Mouse (Mus musculus): ENCODE data around the gene Acp7. TPM values are rescaled to one million over a fixed set of nuclear protein-coding genes. Genes with fewer than 3 reads are reported as not detected.

The Acp7 gene
- polyA plus RNA-seq, 1 experiment from 2014 or later = not detected

Small RNA genes within 50 kb of the gene (microRNA-seq; reads per million reads assigned to microRNA genes)
- gene Mir7049 = 0.59 reads per million

Other genes starting within 250 kb of the Acp7 start
- 52.6 and 57.7 TPM in 2 replicates for gene Med29, start 238.6 kb downstream of the Acp7 start, polyA plus RNA-seq (2015; fragmentation: Nextera tagmentation; extraction: Ambion mirVana)
- gene Paf1, start 238.4 kb downstream of the Acp7 start, polyA plus RNA-seq (2015; fragmentation: Nextera tagmentation; extraction: Ambion mirVana) = 86.8 and 100 TPM in 2 replicates
- gene Gmfg, start 193.9 kb downstream of the Acp7 start, polyA plus RNA-seq (2015; fragmentation: Nextera tagmentation; extraction: Ambion mirVana) = 16.4 and 17.3 TPM in 2 replicates
- gene Lrfn1, start 179.4 kb downstream of the Acp7 start, polyA plus RNA-seq (2015; fragmentation: Nextera tagmentation; extraction: Ambion mirVana) = 2.6 and 2.8 TPM in 2 replicates
- not detected in 2 replicates for gene Ifnl2, start 120.9 kb downstream of the Acp7 start, polyA plus RNA-seq (2015; fragmentation: Nextera tagmentation; extraction: Ambion mirVana)
- gene Ifnl3, start 108.5 kb downstream of the Acp7 start, polyA plus RNA-seq (2015; fragmentation: Nextera tagmentation; extraction: Ambion mirVana) = not detected in 2 replicates
- gene Sycn, start 90.4 kb downstream of the Acp7 start, polyA plus RNA-seq (2015; fragmentation: Nextera tagmentation; extraction: Ambion mirVana) = not detected in 2 replicates
- gene Nccrp1, start 84.1 kb downstream of the Acp7 start, polyA plus RNA-seq (2015; fragmentation: Nextera tagmentation; extraction: Ambion mirVana) = 0.14 TPM in 1 of 2 replicates, not detected in the other
- gene Samd4b, start 33.2 kb downstream of the Acp7 start, polyA plus RNA-seq (2015; fragmentation: Nextera tagmentation; extraction: Ambion mirVana) = 28.8 and 33.6 TPM in 2 replicates
- gene Pak4, start 33.1 kb downstream of the Acp7 start, polyA plus RNA-seq (2015; fragmentation: Nextera tagmentation; extraction: Ambion mirVana) = 63.9 and 72.1 TPM in 2 replicates
- 5.4 and 9.1 TPM in 2 replicates for gene Fbxo27, start 61.5 kb upstream of the Acp7 start, polyA plus RNA-seq (2015; fragmentation: Nextera tagmentation; extraction: Ambion mirVana)
- 8.2 and 9.2 TPM in 2 replicates for gene Fbxo17, start 85.5 kb upstream of the Acp7 start, polyA plus RNA-seq (2015; fragmentation: Nextera tagmentation; extraction: Ambion mirVana)
- 144 and 152 TPM in 2 replicates for gene Mrps12, start 110.5 kb upstream of the Acp7 start, polyA plus RNA-seq (2015; fragmentation: Nextera tagmentation; extraction: Ambion mirVana)
- gene Sars2, start 110.7 kb upstream of the Acp7 start, polyA plus RNA-seq (2015; fragmentation: Nextera tagmentation; extraction: Ambion mirVana) = 30.0 and 30.8 TPM in 2 replicates
- gene Ccer2, start 124.8 kb upstream of the Acp7 start, polyA plus RNA-seq (2015; fragmentation: Nextera tagmentation; extraction: Ambion mirVana) = not detected in 2 replicates
- 57.2 and 67.6 TPM in 2 replicates for gene Sirt2, start 135.4 kb upstream of the Acp7 start, polyA plus RNA-seq (2015; fragmentation: Nextera tagmentation; extraction: Ambion mirVana)
- gene Nfkbib, start 136.2 kb upstream of the Acp7 start, polyA plus RNA-seq (2015; fragmentation: Nextera tagmentation; extraction: Ambion mirVana) = 41.6 and 45.2 TPM in 2 replicates
- 6.2 and 7.4 TPM in 2 replicates for gene Rinl, start 157.6 kb upstream of the Acp7 start, polyA plus RNA-seq (2015; fragmentation: Nextera tagmentation; extraction: Ambion mirVana)
- gene Hnrnpl, start 177.2 kb upstream of the Acp7 start, polyA plus RNA-seq (2015; fragmentation: Nextera tagmentation; extraction: Ambion mirVana) = 264 and 265 TPM in 2 replicates
- 154 and 164 TPM in 2 replicates for gene Ech1, start 193.9 kb upstream of the Acp7 start, polyA plus RNA-seq (2015; fragmentation: Nextera tagmentation; extraction: Ambion mirVana)
- 12.0 and 32.1 TPM in 2 replicates for gene Lgals4, start 202.5 kb upstream of the Acp7 start, polyA plus RNA-seq (2015; fragmentation: Nextera tagmentation; extraction: Ambion mirVana)
- gene Lgals7, start 232.5 kb upstream of the Acp7 start, polyA plus RNA-seq (2015; fragmentation: Nextera tagmentation; extraction: Ambion mirVana) = 1.9 and 3.1 TPM in 2 replicates